In the genomic region with DNA sequence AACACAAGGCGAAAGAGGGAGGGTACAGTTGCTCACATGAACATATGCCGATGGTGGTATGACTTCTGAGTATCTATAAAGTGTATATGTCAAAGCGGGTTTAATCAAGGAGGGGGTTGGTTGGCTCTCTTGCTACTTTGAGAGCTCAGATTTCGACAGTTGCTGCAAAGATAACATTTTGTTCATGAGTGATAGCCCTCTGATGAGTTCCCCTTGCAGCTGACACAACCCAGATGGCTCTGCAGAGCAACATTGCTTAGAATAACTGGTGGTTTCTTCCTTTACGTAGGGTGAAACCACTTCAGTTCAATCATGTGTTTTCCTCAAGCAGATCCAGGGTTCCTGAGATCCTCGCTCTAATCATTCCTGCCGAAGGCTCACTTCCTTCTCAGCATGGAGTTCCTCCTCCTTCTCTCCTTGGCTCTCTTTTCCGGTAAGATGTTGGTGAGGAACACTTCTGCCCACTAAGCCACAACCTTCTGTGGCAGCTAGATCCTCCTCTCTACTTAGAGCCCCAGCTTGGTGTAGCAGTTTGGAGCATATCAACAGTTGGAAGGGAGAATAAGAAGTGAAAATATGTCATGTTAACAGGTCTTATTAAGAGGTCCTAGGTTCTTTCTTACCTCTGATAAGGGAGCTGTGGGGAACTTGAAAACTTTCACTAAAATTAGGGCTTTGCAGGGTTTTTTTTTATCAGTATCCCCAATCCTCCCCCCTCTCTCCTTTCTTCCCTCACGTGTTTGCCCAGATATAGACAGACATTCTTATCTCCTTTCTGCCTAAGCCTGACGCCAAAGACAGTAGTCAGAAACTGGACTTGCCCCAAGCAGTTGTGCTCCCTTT, we compare ENCODE assay signal across 16 mouse cellular contexts. TPM values are rescaled to one million over a fixed set of nuclear protein-coding genes. Genes with fewer than 3 reads are reported as not detected.
DNase-seq lines count a peak whose midpoint lies in the region; ATAC-seq and TF ChIP-seq lines count a peak whose summit lies in the region.
"Had no signal": no experiment of that assay in that cellular context is flagged by ENCODE, and none has a peak within 500 bp of the region (broad histone marks: within the 10 kb centered on the region; RNA-seq: fewer than 3 reads in every experiment).

No protein-coding gene starts in this region.

- H3K9ac ChIP-seq in heart, postnatal 0 days (replicated peaks; ENCODE audit: low read depth, low read length) = no peak overlapping the region
- peak overlapping the region; percentile 3; the same call in 1 of the 2 replicates for H3K9ac ChIP-seq in MEL (ENCODE audit: control insufficient read depth, low read depth, low read length, poor library complexity, severe bottlenecking)
- no peak overlapping the region; the same call in 1 of the 2 replicates for H3K9ac ChIP-seq in liver, embryonic 13.5 days
- H3K9ac ChIP-seq in intestine, embryonic 15.5 days = no peak overlapping the region
- H3K9ac ChIP-seq: embryonic facial prominence, embryonic 12.5 days; midbrain, embryonic 12.5 days; neural tube, embryonic 12.5 days had no signal

- intact Hi-C loops in heart, postnatal 10 days (cut with DNase I) = no loop called here

- H3K4me1 ChIP-seq in heart, postnatal 0 days (ENCODE audit: control insufficient read depth, insufficient read depth) = peaks cover 18% of the 10 kb centered on the region
- peaks cover 37 to 55% of the 10 kb centered on the region in 2 experiments for H3K4me1 ChIP-seq in MEL (ENCODE audit: control insufficient read depth in 1 of 2, insufficient read depth in 2 of 2, low read length in 2 of 2)
- H3K4me1 ChIP-seq in liver, embryonic 13.5 days (replicated peaks) = peaks cover 61% of the 10 kb centered on the region
- H3K4me1 ChIP-seq in intestine, embryonic 15.5 days (replicated peaks) = no peaks in the 10 kb centered on the region
- H3K4me1 ChIP-seq: embryonic facial prominence, embryonic 12.5 days; midbrain, embryonic 12.5 days; neural tube, embryonic 12.5 days had no signal

- ATAC-seq in heart, postnatal 0 days (ENCODE audit: insufficient read depth, low read depth) = no peak
- peak; percentile 83 for ATAC-seq in liver, embryonic 13.5 days (ENCODE audit: low read depth)
- ATAC-seq in intestine, embryonic 15.5 days = no peak
- ATAC-seq: intestine, embryonic 16.5 days had no signal

- H3K4me2 ChIP-seq in heart, postnatal 0 days (ENCODE audit: low read depth, low read length) = peak overlapping the region; percentile 8; the same call in 1 of the 2 replicates
- H3K4me2 ChIP-seq in liver, embryonic 13.5 days = peak overlapping the region; percentile 53
- no peak overlapping the region for H3K4me2 ChIP-seq in intestine, embryonic 15.5 days (replicated peaks)
- H3K4me2 ChIP-seq: embryonic facial prominence, embryonic 12.5 days; midbrain, embryonic 12.5 days; neural tube, embryonic 12.5 days had no signal

- no peaks in the 10 kb centered on the region for H3K79me2 ChIP-seq in MEL (ENCODE audit: control insufficient read depth, insufficient read depth, low read length, poor library complexity)

- TF ChIP-seq CTCF in heart, postnatal 0 days (IDR thresholded peaks at IDR 0.05; ENCODE audit: low read depth) = no peak
- no peak for TF ChIP-seq CTCF in MEL (IDR thresholded peaks at IDR 0.05 in 2 of 3, conservative IDR thresholded peaks at IDR 0.05 in 1 of 3; ENCODE audit: control insufficient read depth in 1 of 3, insufficient read depth in 1 of 3, low read depth in 2 of 3, low read length in 3 of 3, poor library complexity in 1 of 3, severe bottlenecking in 1 of 3)

- H3K27ac ChIP-seq in heart, postnatal 0 days (ENCODE audit: low read depth) = no peak overlapping the region
- H3K27ac ChIP-seq in MEL (ENCODE audit: control insufficient read depth, low read depth, low read length) = peak overlapping the region; percentile 92
- peak overlapping the region; percentile 62 for H3K27ac ChIP-seq in liver, embryonic 13.5 days
- H3K27ac ChIP-seq in intestine, embryonic 15.5 days = no peak overlapping the region
- H3K27ac ChIP-seq: embryonic facial prominence, embryonic 12.5 days; heart, adult 2 months; midbrain, embryonic 12.5 days; neural tube, embryonic 12.5 days had no signal

- H3K36me3 ChIP-seq in heart, postnatal 0 days (replicated peaks; ENCODE audit: control insufficient read depth, insufficient read depth, low read length) = no peaks in the 10 kb centered on the region
- peaks cover 0 to 56% of the 10 kb centered on the region in 2 experiments; a peak in 2 of 4 replicates for H3K36me3 ChIP-seq in MEL (ENCODE audit: control insufficient read depth in 1 of 2, insufficient read depth in 2 of 2, low read length in 2 of 2)
- H3K36me3 ChIP-seq in liver, embryonic 13.5 days = no peaks in the 10 kb centered on the region
- no peaks in the 10 kb centered on the region for H3K36me3 ChIP-seq in intestine, embryonic 15.5 days
- H3K36me3 ChIP-seq: embryonic facial prominence, embryonic 12.5 days; midbrain, embryonic 12.5 days; neural tube, embryonic 12.5 days had no signal

- H3K9me3 ChIP-seq in heart, postnatal 0 days (replicated peaks; ENCODE audit: control insufficient read depth, low read length) = no peaks in the 10 kb centered on the region
- H3K9me3 ChIP-seq in MEL (replicated peaks; ENCODE audit: insufficient read depth, low read length) = no peaks in the 10 kb centered on the region
- H3K9me3 ChIP-seq in liver, embryonic 13.5 days (replicated peaks) = no peaks in the 10 kb centered on the region
- no peaks in the 10 kb centered on the region for H3K9me3 ChIP-seq in intestine, embryonic 15.5 days
- H3K9me3 ChIP-seq: embryonic facial prominence, embryonic 12.5 days; midbrain, embryonic 12.5 days; neural tube, embryonic 12.5 days had no signal

- DNase-seq in heart, postnatal 0 days (ENCODE audit: low spot score) = no peak
- DNase-seq in heart, postnatal 10 days = no peak
- peak; percentile 59 for DNase-seq in 416B (ENCODE audit: low read depth)
- DNase-seq in MEL (ENCODE audit: low read depth, low spot score) = peak; percentile 81
- DNase-seq in liver, embryonic 13.5 days = peak; percentile 34
- no peak for DNase-seq in adrenal gland, postnatal 25 days
- DNase-seq in adipocyte (ENCODE audit: low spot score) = no peak
- DNase-seq: cerebellum, adult 9-10 months; heart, adult 2 months; retina, postnatal 1 day; thymus, adult 2 months had no signal

- no peak for TF ChIP-seq EP300 in heart, postnatal 0 days (IDR thresholded peaks at IDR 0.05; ENCODE audit: low read depth)
- TF ChIP-seq EP300 in MEL (IDR thresholded peaks at IDR 0.05; ENCODE audit: low read depth in 1 of 2, low read length in 2 of 2) = peak; percentile 92 to 93

- TF ChIP-seq POLR2A in MEL (IDR thresholded peaks at IDR 0.05; ENCODE audit: control insufficient read depth in 1 of 2, insufficient read depth in 1 of 2, low read depth in 1 of 2, low read length in 2 of 2, poor library complexity in 1 of 2) = no peak

- 13% methylated on average over 10 of the region's 10 CpGs for WGBS in heart, postnatal 0 days
- 11% methylated on average over 10 of the region's 10 CpGs for WGBS in liver, embryonic 13.5 days (ENCODE audit: insufficient replicate concordance)
- 46% methylated on average over 10 of the region's 10 CpGs for WGBS in intestine, embryonic 15.5 days

- H3K27me3 ChIP-seq in heart, postnatal 0 days (ENCODE audit: control insufficient read depth, insufficient read depth, low read length) = 0 out of 2 replicates have a peak, but pooled peaks cover 3% of the 10 kb centered on the region
- H3K27me3 ChIP-seq in MEL (ENCODE audit: control insufficient read depth in 1 of 2, insufficient read depth in 2 of 2, low read length in 2 of 2) = no peaks in the 10 kb centered on the region
- no peaks in the 10 kb centered on the region for H3K27me3 ChIP-seq in liver, embryonic 13.5 days
- no peaks in the 10 kb centered on the region for H3K27me3 ChIP-seq in intestine, embryonic 15.5 days (replicated peaks)
- H3K27me3 ChIP-seq: embryonic facial prominence, embryonic 12.5 days; midbrain, embryonic 12.5 days; neural tube, embryonic 12.5 days had no signal

- H3K4me3 ChIP-seq in heart, postnatal 0 days (ENCODE audit: low read depth, low read length) = no peak overlapping the region
- peak overlapping the region; percentile 5 to 10; a peak in 3 of 4 replicates for H3K4me3 ChIP-seq in MEL (ENCODE audit: control insufficient read depth in 1 of 2, insufficient read depth in 1 of 2, low read depth in 2 of 2, low read length in 2 of 2)
- H3K4me3 ChIP-seq in liver, embryonic 13.5 days (replicated peaks) = 0 out of 2 replicates have a peak overlapping the region, but pooled peaks have one; percentile 4
- H3K4me3 ChIP-seq in intestine, embryonic 15.5 days (replicated peaks) = no peak overlapping the region
- H3K4me3 ChIP-seq: embryonic facial prominence, embryonic 12.5 days; heart, adult 2 months; midbrain, embryonic 12.5 days; neural tube, embryonic 12.5 days had no signal

- TF ChIP-seq RAD21 in MEL (IDR thresholded peaks at IDR 0.05; ENCODE audit: low read depth, low read length) = no peak

RNA-seq across cellular contexts. Expression of a gene that starts 18.4 kb away (rescaled TPM):
- total RNA-seq in heart, postnatal 0 days (2014; rRNA removed; ENCODE audit: low replicate concordance) = 0.04 TPM in 1 of 2 replicates, not detected in the other
- 0.82 and 0.88 TPM in 2 replicates for polyA plus RNA-seq in heart, postnatal 0 days (2015; fragmentation: Nextera tagmentation; extraction: Ambion mirVana)
- 1 to 10 TPM in 1 of 2 experiments, under 1 TPM in 1; 0.69 to 1.3 TPM for total RNA-seq in heart, postnatal 10 days (2021)
- 2.8 and 5.9 TPM in 2 replicates for total RNA-seq in MEL (2012; rRNA removed)
- polyA plus RNA-seq in MEL (2012; ENCODE audit: insufficient read depth in 1 of 2, insufficient read length in 2 of 2, low read depth in 1 of 2, low replicate concordance in 2 of 2, missing spikeins in 1 of 2) = 1 to 10 TPM in 1 of 2 experiments, not detected in 1; 9.4 TPM
- polyA plus RNA-seq in liver, embryonic 13.5 days (2015; fragmentation: Nextera tagmentation; extraction: Ambion mirVana) = 2.1 and 3.8 TPM in 2 replicates
- 0.49 and 0.57 TPM in 2 replicates for total RNA-seq in adrenal gland, postnatal 25 days (2021)
- polyA plus RNA-seq in intestine, embryonic 15.5 days (2015; fragmentation: Nextera tagmentation; extraction: Ambion mirVana) = 1.5 and 1.7 TPM in 2 replicates

RNA-seq across cellular contexts. Expression of a gene that starts 43.4 kb away (rescaled TPM):
- not detected in 2 replicates for total RNA-seq in heart, postnatal 0 days (2014; rRNA removed; ENCODE audit: low replicate concordance)
- 0.33 and 0.44 TPM in 2 replicates for polyA plus RNA-seq in heart, postnatal 0 days (2015; fragmentation: Nextera tagmentation; extraction: Ambion mirVana)
- not detected for total RNA-seq in heart, postnatal 10 days (2021)
- 0.27 and 0.39 TPM in 2 replicates for total RNA-seq in MEL (2012; rRNA removed)
- under 1 TPM in 1 of 2 experiments, not detected in 1; 0.36 TPM for polyA plus RNA-seq in MEL (2012; ENCODE audit: insufficient read depth in 1 of 2, insufficient read length in 2 of 2, low read depth in 1 of 2, low replicate concordance in 2 of 2, missing spikeins in 1 of 2)
- polyA plus RNA-seq in liver, embryonic 13.5 days (2015; fragmentation: Nextera tagmentation; extraction: Ambion mirVana) = 0.18 TPM in 1 of 2 replicates, not detected in the other
- total RNA-seq in adrenal gland, postnatal 25 days (2021) = not detected in 2 replicates
- 0.24 and 0.52 TPM in 2 replicates for polyA plus RNA-seq in intestine, embryonic 15.5 days (2015; fragmentation: Nextera tagmentation; extraction: Ambion mirVana)
- polyA plus RNA-seq: embryonic facial prominence, embryonic 12.5 days; heart, adult 2 months; midbrain, embryonic 12.5 days; neural tube, embryonic 12.5 days had no signal

RNA-seq across cellular contexts. Expression of a gene that starts 43.4 kb away (rescaled TPM):
- not detected in 2 replicates for total RNA-seq in heart, postnatal 0 days (2014; rRNA removed; ENCODE audit: low replicate concordance)
- polyA plus RNA-seq in heart, postnatal 0 days (2015; fragmentation: Nextera tagmentation; extraction: Ambion mirVana) = 0.14 and 0.21 TPM in 2 replicates
- under 1 TPM in 1 of 2 experiments, not detected in 1; 0.26 TPM for total RNA-seq in heart, postnatal 10 days (2021)
- 0.36 and 0.42 TPM in 2 replicates for total RNA-seq in MEL (2012; rRNA removed)
- polyA plus RNA-seq in MEL (2012; ENCODE audit: insufficient read depth in 1 of 2, insufficient read length in 2 of 2, low read depth in 1 of 2, low replicate concordance in 2 of 2, missing spikeins in 1 of 2) = under 1 TPM in 1 of 2 experiments, not detected in 1; 0.65 TPM
- polyA plus RNA-seq in liver, embryonic 13.5 days (2015; fragmentation: Nextera tagmentation; extraction: Ambion mirVana) = 0.44 and 0.51 TPM in 2 replicates
- not detected in 2 replicates for total RNA-seq in adrenal gland, postnatal 25 days (2021)
- 0.15 and 0.39 TPM in 2 replicates for polyA plus RNA-seq in intestine, embryonic 15.5 days (2015; fragmentation: Nextera tagmentation; extraction: Ambion mirVana)
- total RNA-seq: heart, adult 2 months had no signal
- polyA plus RNA-seq: midbrain, embryonic 12.5 days; neural tube, embryonic 12.5 days had no signal

RNA-seq across cellular contexts. Expression of a gene that starts 45.1 kb away (rescaled TPM):
- total RNA-seq in heart, postnatal 0 days (2014; rRNA removed; ENCODE audit: low replicate concordance) = 54.8 and 63.0 TPM in 2 replicates
- 57.5 and 63.1 TPM in 2 replicates for polyA plus RNA-seq in heart, postnatal 0 days (2015; fragmentation: Nextera tagmentation; extraction: Ambion mirVana)
- 10 to 100 TPM; 47.7 to 54.4 TPM for total RNA-seq in heart, postnatal 10 days (2021)
- total RNA-seq in MEL (2012; rRNA removed) = 103 and 116 TPM in 2 replicates
- 100 to 1,000 TPM in 1 of 2 experiments, not detected in 1; 204 TPM for polyA plus RNA-seq in MEL (2012; ENCODE audit: insufficient read depth in 1 of 2, insufficient read length in 2 of 2, low read depth in 1 of 2, low replicate concordance in 2 of 2, missing spikeins in 1 of 2)
- 65.8 and 69.1 TPM in 2 replicates for polyA plus RNA-seq in liver, embryonic 13.5 days (2015; fragmentation: Nextera tagmentation; extraction: Ambion mirVana)
- 63.9 and 69.2 TPM in 2 replicates for total RNA-seq in adrenal gland, postnatal 25 days (2021)
- 133 and 137 TPM in 2 replicates for polyA plus RNA-seq in intestine, embryonic 15.5 days (2015; fragmentation: Nextera tagmentation; extraction: Ambion mirVana)

RNA-seq across cellular contexts. Expression of a gene that starts 45.8 kb away (rescaled TPM):
- total RNA-seq in heart, postnatal 0 days (2014; rRNA removed; ENCODE audit: low replicate concordance) = 751 and 784 TPM in 2 replicates
- 1,577 and 1,647 TPM in 2 replicates for polyA plus RNA-seq in heart, postnatal 0 days (2015; fragmentation: Nextera tagmentation; extraction: Ambion mirVana)
- total RNA-seq in heart, postnatal 10 days (2021) = 100 to 1,000 TPM; 916 to 930 TPM
- 309 and 313 TPM in 2 replicates for total RNA-seq in MEL (2012; rRNA removed)
- polyA plus RNA-seq in MEL (2012; ENCODE audit: insufficient read depth in 1 of 2, insufficient read length in 2 of 2, low read depth in 1 of 2, low replicate concordance in 2 of 2, missing spikeins in 1 of 2) = 100 to 1,000 TPM in 1 of 2 experiments, not detected in 1; 344 TPM
- 392 and 451 TPM in 2 replicates for polyA plus RNA-seq in liver, embryonic 13.5 days (2015; fragmentation: Nextera tagmentation; extraction: Ambion mirVana)
- 328 and 344 TPM in 2 replicates for total RNA-seq in adrenal gland, postnatal 25 days (2021)
- 600 and 651 TPM in 2 replicates for polyA plus RNA-seq in intestine, embryonic 15.5 days (2015; fragmentation: Nextera tagmentation; extraction: Ambion mirVana)

Comparison
In these comparisons a context has a peak if more than half of its experiments do, and no peak if none do; other contexts are left out.
1. DNase-seq: peak in 416B (single experiment), MEL (single experiment) and liver, embryonic 13.5 days (single experiment); none in heart, postnatal 0 days (single experiment), heart, postnatal 10 days (0 of 2), adrenal gland, postnatal 25 days (single experiment) and adipocyte (single experiment).
2. H3K27ac ChIP-seq: peak in MEL (single experiment) and liver, embryonic 13.5 days (single experiment); none in heart, postnatal 0 days (single experiment) and intestine, embryonic 15.5 days (single experiment).
3. H3K4me3 ChIP-seq: peak in MEL (2 of 2) and liver, embryonic 13.5 days (single experiment); none in heart, postnatal 0 days (single experiment) and intestine, embryonic 15.5 days (single experiment).